ENCODE assay signal across 32 mouse cellular contexts in the genomic region with DNA sequence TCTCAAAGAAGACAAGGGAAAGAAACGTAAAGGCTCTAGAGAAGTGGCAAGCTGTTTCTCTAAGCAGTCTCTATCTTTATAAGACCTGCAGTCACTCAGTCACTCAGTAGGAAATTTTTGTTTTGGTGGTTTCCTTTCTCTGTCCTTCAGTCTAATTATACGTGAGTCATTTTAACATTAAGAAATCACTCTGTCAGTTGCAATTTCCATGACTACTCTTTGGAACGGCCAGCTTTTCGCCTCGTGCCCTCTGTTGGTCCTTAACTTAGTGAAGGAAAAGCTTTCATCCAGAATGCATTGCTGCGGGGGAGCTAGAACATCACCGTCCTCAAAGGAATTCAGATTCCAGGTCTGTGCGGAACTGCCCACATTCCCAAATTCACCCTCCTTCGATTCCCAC. TPM values are rescaled to one million over a fixed set of nuclear protein-coding genes. Genes with fewer than 3 reads are reported as not detected.
A peak's percentile ranks its signal among the peaks of the same experiment; 100 is the strongest.
DNase-seq lines count a peak whose midpoint lies in the region; ATAC-seq lines count a peak whose summit lies in the region.
"Had no signal": no experiment of that assay in that cellular context is flagged by ENCODE, and none has a peak within 500 bp of the region (broad histone marks: within the 10 kb centered on the region; RNA-seq: fewer than 3 reads in every experiment).

No protein-coding gene starts in this region.

- peak; percentile 43 for ATAC-seq in granulocyte monocyte progenitor cell, adult 5-6 weeks (replicated peaks; ENCODE audit: poor library complexity, severe bottlenecking)
- ATAC-seq in forebrain, embryonic 11.5 days (replicated peaks; ENCODE audit: low FRiP score): no peak
- ATAC-seq in megakaryocyte-erythroid progenitor cell, adult 5-6 weeks (replicated peaks; ENCODE audit: low FRiP score, low TSS enrichment, poor library complexity, severe bottlenecking): no peak
- ATAC-seq: CD4-positive, CD25-positive, alpha-beta regulatory T cell, adult 4 months; forebrain, embryonic 13.5 days; hindbrain, postnatal 0 days; intestine, embryonic 15.5 days; midbrain, embryonic 16.5 days had no signal

- no peak overlapping the region for H3K27ac ChIP-seq in forebrain, embryonic 11.5 days (ENCODE audit: low read depth, low read length)
- H3K27ac ChIP-seq: embryonic facial prominence, embryonic 10.5 days; embryonic facial prominence, embryonic 15.5 days; forebrain, embryonic 13.5 days; heart, embryonic 10.5 days; hindbrain, embryonic 12.5 days; hindbrain, postnatal 0 days; intestine, embryonic 15.5 days; kidney, embryonic 15.5 days; limb, embryonic 10.5 days; limb, embryonic 15.5 days; liver, embryonic 13.5 days; macrophage had no signal

- peak; percentile 44 for DNase-seq in adrenal gland, adult 2 months
- DNase-seq in adrenal gland, postnatal 4 days (ENCODE audit: low spot score in 2 of 2): no peak
- DNase-seq in kidney, postnatal 36 days: peak; percentile 12 to 22
- DNase-seq in kidney, adult 11 months: no peak
- no peak for DNase-seq in forebrain, embryonic 11.5 days (ENCODE audit: low spot score)
- DNase-seq: cerebellum, adult 2 months; cerebellum, postnatal 14 days; gastrocnemius, postnatal 14 days; heart, adult 11 months; heart, postnatal 36 days; liver, embryonic 13.5 days; lung, adult 2 months; lung, postnatal 10 days; right cerebral cortex, postnatal 25 days; spleen, adult 18-20 months; thymus, postnatal 14 days had no signal

- no peaks in the 10 kb centered on the region for H3K9me3 ChIP-seq in forebrain, embryonic 11.5 days (ENCODE audit: control insufficient read depth, low read length)
- H3K9me3 ChIP-seq: embryonic facial prominence, embryonic 10.5 days; embryonic facial prominence, embryonic 15.5 days; forebrain, embryonic 13.5 days; heart, embryonic 10.5 days; hindbrain, embryonic 12.5 days; intestine, embryonic 15.5 days; kidney, embryonic 15.5 days; limb, embryonic 10.5 days; limb, embryonic 15.5 days; liver, embryonic 13.5 days had no signal

- no peak overlapping the region for H3K4me2 ChIP-seq in forebrain, embryonic 11.5 days (ENCODE audit: low read depth, low read length, severe bottlenecking)
- H3K4me2 ChIP-seq: embryonic facial prominence, embryonic 15.5 days; forebrain, embryonic 13.5 days; hindbrain, embryonic 12.5 days; intestine, embryonic 15.5 days; kidney, embryonic 15.5 days; limb, embryonic 15.5 days; liver, embryonic 13.5 days; midbrain, embryonic 11.5 days had no signal

- WGBS in forebrain, embryonic 11.5 days: 89% methylated on average over 9 of the region's 9 CpGs

- no peaks in the 10 kb centered on the region for H3K36me3 ChIP-seq in forebrain, embryonic 11.5 days (ENCODE audit: control insufficient read depth, insufficient read depth, low read length)
- H3K36me3 ChIP-seq: embryonic facial prominence, embryonic 10.5 days; embryonic facial prominence, embryonic 15.5 days; hindbrain, embryonic 12.5 days; intestine, embryonic 15.5 days; kidney, embryonic 15.5 days; limb, embryonic 10.5 days; limb, embryonic 15.5 days; liver, embryonic 13.5 days had no signal

- H3K4me1 ChIP-seq in forebrain, embryonic 11.5 days (replicated peaks; ENCODE audit: control insufficient read depth, insufficient read depth, low read length): no peaks in the 10 kb centered on the region
- H3K4me1 ChIP-seq: embryonic facial prominence, embryonic 15.5 days; intestine, embryonic 15.5 days; limb, embryonic 15.5 days; liver, embryonic 13.5 days had no signal

- no peak overlapping the region for H3K9ac ChIP-seq in forebrain, embryonic 11.5 days (ENCODE audit: low read length)
- H3K9ac ChIP-seq: embryonic facial prominence, embryonic 15.5 days; forebrain, embryonic 13.5 days; hindbrain, embryonic 12.5 days; intestine, embryonic 15.5 days; kidney, embryonic 15.5 days; limb, embryonic 15.5 days; liver, embryonic 13.5 days had no signal

- no peak overlapping the region for H3K4me3 ChIP-seq in forebrain, embryonic 11.5 days (ENCODE audit: low read depth, low read length)
- H3K4me3 ChIP-seq: embryonic facial prominence, embryonic 10.5 days; embryonic facial prominence, embryonic 15.5 days; forebrain, embryonic 13.5 days; heart, embryonic 10.5 days; hindbrain, embryonic 12.5 days; intestine, embryonic 15.5 days; kidney, embryonic 15.5 days; limb, embryonic 10.5 days; limb, embryonic 15.5 days; liver, embryonic 13.5 days had no signal

- no peaks in the 10 kb centered on the region for H3K27me3 ChIP-seq in forebrain, embryonic 11.5 days (ENCODE audit: control insufficient read depth, insufficient read depth, low read length)
- H3K27me3 ChIP-seq: embryonic facial prominence, embryonic 15.5 days; forebrain, embryonic 13.5 days; hindbrain, embryonic 12.5 days; intestine, embryonic 15.5 days; kidney, embryonic 15.5 days; limb, embryonic 15.5 days; liver, embryonic 13.5 days had no signal

RNA-seq across cellular contexts. Expression of a gene that starts 11.1 kb away (rescaled TPM):
- total RNA-seq in adrenal gland, adult 2 months (2021): 1 to 10 TPM; 4.4 to 4.9 TPM
- 10.2 and 10.5 TPM in 2 replicates for polyA plus RNA-seq in adrenal gland, adult 2 months (2012; rRNA removed)
- 10 to 100 TPM in 1 of 2 experiments, 1 to 10 TPM in 1; 8.7 to 10.8 TPM for total RNA-seq in adrenal gland, postnatal 4 days (2021)
- total RNA-seq in granulocyte monocyte progenitor cell, adult 5-6 weeks (2014; fragmentation: Nextera tagmentation): 0.58 and 0.77 TPM in 2 replicates
- total RNA-seq in granulocyte monocyte progenitor cell, adult 5-6 weeks (2017): 0.13 and 0.15 TPM in 2 replicates
- polyA plus RNA-seq in forebrain, embryonic 11.5 days (2014; fragmentation: Nextera tagmentation; extraction: Ambion mirVana): 27.2 and 28.4 TPM in 2 replicates
- 0.74 and 1.3 TPM in 2 replicates for total RNA-seq in megakaryocyte-erythroid progenitor cell, adult 5-6 weeks (2014; fragmentation: Nextera tagmentation)
- 0.38 TPM in 1 of 2 replicates, not detected in the other for total RNA-seq in megakaryocyte-erythroid progenitor cell, adult 5-6 weeks (2017)
- polyA plus RNA-seq: macrophage had no signal

Comparison
In these comparisons a context has a peak if more than half of its experiments do, and no peak if none do; other contexts are left out.
1. DNase-seq: peak in adrenal gland, adult 2 months (single experiment) and kidney, postnatal 36 days (2 of 2); none in adrenal gland, postnatal 4 days (0 of 2), kidney, adult 11 months (single experiment) and forebrain, embryonic 11.5 days (single experiment).